Mouse (Mus musculus): ENCODE data around the gene Arhgef5.
"Not testable (repeated sequence)": the region's sequence is repeated elsewhere in the genome, so short reads cannot be mapped to it uniquely, and the experiment has no call there.

Arhgef5 gene

GRCm38 (mm10) chr6:43265363-43266041 is at the start of gene Arhgef5:
Gene Arhgef5 (plus strand): TSS chr6:43265582.
- peak; percentile 43 for DNase-seq (ENCODE audit: low read depth)

GRCm38 (mm10) chr6:43231255-43231654 is 34.1 kb upstream of the Arhgef5 start, which contains the start of gene Olfr47:
Gene Olfr47 (plus strand): TSS chr6:43231529.
- DNase-seq (ENCODE audit: low read depth), result not testable (repeated sequence)

- peak; percentile 49 for DNase-seq (ENCODE audit: low read depth)
These were observed 23.3 kb upstream of the Arhgef5 start for GRCm38 (mm10) chr6:43242061-43242460.

GRCm38 (mm10) chr6:43247396-43247795 is 18.0 kb upstream of the Arhgef5 start:
- DNase-seq (ENCODE audit: low read depth), result peak; percentile 75

GRCm38 (mm10) chr6:43252994-43253393 is 12.4 kb upstream of the Arhgef5 start:
- DNase-seq (ENCODE audit: low read depth), result no peak

GRCm38 (mm10) chr6:43254193-43254926 is 11.0 kb upstream of the Arhgef5 start:
- peak; percentile 63 for DNase-seq (ENCODE audit: low read depth)

GRCm38 (mm10) chr6:43260756-43261155 is 4.6 kb upstream of the Arhgef5 start:
- no peak for DNase-seq (ENCODE audit: low read depth)

- peak; percentile 52 for DNase-seq (ENCODE audit: low read depth)
These were observed 974 bp downstream of the Arhgef5 start for GRCm38 (mm10) chr6:43266356-43266755.

GRCm38 (mm10) chr6:43272597-43272996 is 7.2 kb downstream of the Arhgef5 start:
- DNase-seq (ENCODE audit: low read depth), result no peak

GRCm38 (mm10) chr6:43274123-43274522 is 8.7 kb downstream of the Arhgef5 start:
- DNase-seq (ENCODE audit: low read depth), result no peak

- DNase-seq (ENCODE audit: low read depth), result peak; percentile 66
These were observed 12.9 kb downstream of the Arhgef5 start for GRCm38 (mm10) chr6:43278247-43278646.

GRCm38 (mm10) chr6:43280481-43280880 is 15.1 kb downstream of the Arhgef5 start:
- no peak for DNase-seq (ENCODE audit: low read depth)

- peak; percentile 41 for DNase-seq (ENCODE audit: low read depth)
These were observed 26.7 kb downstream of the Arhgef5 start for GRCm38 (mm10) chr6:43292041-43292440.

GRCm38 (mm10) chr6:43292471-43293076 is 27.2 kb downstream of the Arhgef5 start:
- DNase-seq (ENCODE audit: low read depth), result peak; percentile 82

GRCm38 (mm10) chr6:43293175-43293574 is 27.8 kb downstream of the Arhgef5 start:
- DNase-seq (ENCODE audit: low read depth), result no peak

GRCm38 (mm10) chr6:43295908-43296307 is 30.5 kb downstream of the Arhgef5 start:
- no peak for DNase-seq (ENCODE audit: low read depth)

- DNase-seq (ENCODE audit: low read depth), result peak; percentile 83
These were observed 31.6 kb downstream of the Arhgef5 start for GRCm38 (mm10) chr6:43296798-43297507.

GRCm38 (mm10) chr6:43297508-43297850 is 32.1 kb downstream of the Arhgef5 start:
- peak; percentile 16 for DNase-seq (ENCODE audit: low read depth)

GRCm38 (mm10) chr6:43309454-43309853 is 44.1 kb downstream of the Arhgef5 start, which contains the start of gene Nobox:
Gene Nobox (minus strand): TSS chr6:43309554.
- DNase-seq (ENCODE audit: low read depth), result no peak

GRCm38 (mm10) chr6:43310071-43310470 is 44.7 kb downstream of the Arhgef5 start:
- no peak for DNase-seq (ENCODE audit: low read depth)

GRCm38 (mm10) chr6:43312546-43312945 is 47.2 kb downstream of the Arhgef5 start:
- no peak for DNase-seq (ENCODE audit: low read depth)

GRCm38 (mm10) chr6:43312961-43313656 is 47.7 kb downstream of the Arhgef5 start:
- DNase-seq (ENCODE audit: low read depth), result peak; percentile 31
